Mouse (Mus musculus) olfactory bulb, adult 2 months (tissue): ENCODE measurements around the gene Zcchc9.

ENCODE experiments used
- CTCF ChIP-seq: fragments of 200-500 bp; IDR thresholded peaks from 2 replicates; pipeline ENCODE4 v1.5.1; 2012; ENCODE audit warnings: low read depth, mild to moderate bottlenecking, low read length, moderate library complexity; ENCODE audit not compliant: insufficient read depth
- POLR2A ChIP-seq: fragments of 200-500 bp; IDR thresholded peaks from 2 replicates; pipeline ENCODE4 v1.6.1; 2012; ENCODE audit warnings: mild to moderate bottlenecking, low read depth, low read length, moderate library complexity; ENCODE audit not compliant: insufficient read depth

GRCm38 (mm10) chr13:91807874-91808575, 520 bp upstream of the Zcchc9 start:
- TF ChIP-seq CTCF = no peak
- TF ChIP-seq POLR2A = no peak
